Mouse (Mus musculus) liver, postnatal 0 days (tissue): ENCODE measurements around the gene Usp12.
A peak's percentile ranks its signal among the peaks of the same experiment; 100 is the strongest.

Experiments
- CTCF ChIP-seq: sonication (generic); IDR thresholded peaks from 2 replicates; pipeline ENCODE4 v1.5.1; 2016; ENCODE audit warnings: antibody characterized with exemption, low read depth
- EP300 ChIP-seq: IDR thresholded peaks from 2 replicates; pipeline ENCODE4 v1.6.1; 2016; ENCODE audit warnings: antibody characterized with exemption, low read depth, mild to moderate bottlenecking

DNA sequence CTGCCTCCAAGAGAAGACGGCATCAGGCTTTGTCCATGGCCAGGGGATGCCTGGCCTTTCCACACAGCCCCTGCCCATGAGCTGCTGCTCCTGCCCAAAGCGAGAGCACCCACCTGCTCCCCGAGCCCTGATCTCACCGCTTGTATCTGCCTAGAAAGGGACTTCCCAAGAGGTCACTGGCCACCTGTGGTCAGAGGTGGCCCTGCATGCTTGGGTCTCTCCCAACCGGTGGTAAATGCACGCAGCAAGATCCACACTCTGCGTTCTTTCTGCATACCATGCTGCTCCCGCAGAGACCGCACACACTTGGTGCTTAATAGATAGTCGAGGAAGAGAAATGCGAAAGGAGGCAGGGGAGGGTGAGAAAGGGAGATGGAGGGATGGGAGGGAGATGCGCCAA, 107.9 kb downstream of the Usp12 start:
- TF ChIP-seq CTCF (peak; percentile 33), EP300 (no peak)
